Mouse (Mus musculus): ENCODE measurements around the gene Snd1. TPM values are rescaled to one million over a fixed set of nuclear protein-coding genes. Genes with fewer than 3 reads are reported as not detected.

Snd1 gene
- polyA plus RNA-seq, 1 experiment from 2014 or later: 79.3 TPM

GRCm38 (mm10) chr6:28850326-28850900 is 375.5 kb downstream of the Snd1 start:
- peaks cover 12% of the 10 kb centered on the region for H3K4me1 ChIP-seq (replicated peaks; ENCODE audit: insufficient read depth, low read length)
- H3K9ac ChIP-seq (ENCODE audit: low read depth, low read length): no peak overlapping the region
- no peak overlapping the region for H3K4me2 ChIP-seq (ENCODE audit: low read length)
- WGBS: 79% methylated on average over 9 of the region's 9 CpGs
- no peak for DNase-seq (ENCODE audit: low spot score)
- TF ChIP-seq CTCF (IDR thresholded peaks at IDR 0.05; ENCODE audit: low read depth): no peak
- no peak for ATAC-seq (replicated peaks; ENCODE audit: low FRiP score, low read depth)
- H3K36me3 ChIP-seq (ENCODE audit: insufficient read depth, low read length): no peaks in the 10 kb centered on the region
- H3K27ac ChIP-seq: no peak overlapping the region
- H3K9me3 ChIP-seq (replicated peaks; ENCODE audit: low read length): no peaks in the 10 kb centered on the region
- no peak overlapping the region for H3K4me3 ChIP-seq (replicated peaks; ENCODE audit: low read depth, low read length)
- H3K27me3 ChIP-seq (ENCODE audit: insufficient read depth, low read length): no peaks in the 10 kb centered on the region

- no peaks in the 10 kb centered on the region for H3K9me3 ChIP-seq (replicated peaks; ENCODE audit: low read length)
- H3K4me1 ChIP-seq (replicated peaks; ENCODE audit: insufficient read depth, low read length): peaks cover 19% of the 10 kb centered on the region
- H3K27ac ChIP-seq: no peak overlapping the region
- H3K27me3 ChIP-seq (ENCODE audit: insufficient read depth, low read length): no peaks in the 10 kb centered on the region
- no peak overlapping the region for H3K9ac ChIP-seq (ENCODE audit: low read depth, low read length)
- H3K4me2 ChIP-seq (ENCODE audit: low read length): no peak overlapping the region
- no peak overlapping the region for H3K4me3 ChIP-seq (replicated peaks; ENCODE audit: low read depth, low read length)
- no peak for TF ChIP-seq CTCF (IDR thresholded peaks at IDR 0.05; ENCODE audit: low read depth)
- no peaks in the 10 kb centered on the region for H3K36me3 ChIP-seq (ENCODE audit: insufficient read depth, low read length)
- 64% methylated on average over 7 of the region's 7 CpGs for WGBS
- ATAC-seq (replicated peaks; ENCODE audit: low FRiP score, low read depth) (no peak), DNase-seq (ENCODE audit: low spot score) (no peak)
These were observed 377.4 kb downstream of the Snd1 start for GRCm38 (mm10) chr6:28852342-28852741.

GRCm38 (mm10) chr6:28853164-28853563 is 378.2 kb downstream of the Snd1 start:
- peaks cover 12% of the 10 kb centered on the region for H3K4me1 ChIP-seq (replicated peaks; ENCODE audit: insufficient read depth, low read length)
- no peak for TF ChIP-seq CTCF (IDR thresholded peaks at IDR 0.05; ENCODE audit: low read depth)
- no peak for ATAC-seq (replicated peaks; ENCODE audit: low FRiP score, low read depth)
- no peaks in the 10 kb centered on the region for H3K9me3 ChIP-seq (replicated peaks; ENCODE audit: low read length)
- H3K9ac ChIP-seq (ENCODE audit: low read depth, low read length): no peak overlapping the region
- H3K36me3 ChIP-seq (ENCODE audit: insufficient read depth, low read length): no peaks in the 10 kb centered on the region
- H3K27ac ChIP-seq: no peak overlapping the region
- no peak for DNase-seq (ENCODE audit: low spot score)
- no peak overlapping the region for H3K4me2 ChIP-seq (ENCODE audit: low read length)
- 62% methylated on average over 3 of the region's 3 CpGs for WGBS
- H3K4me3 ChIP-seq (replicated peaks; ENCODE audit: low read depth, low read length): no peak overlapping the region
- no peaks in the 10 kb centered on the region for H3K27me3 ChIP-seq (ENCODE audit: insufficient read depth, low read length)

GRCm38 (mm10) chr6:28853654-28854053 is 378.7 kb downstream of the Snd1 start:
- H3K27me3 ChIP-seq (ENCODE audit: insufficient read depth, low read length): no peaks in the 10 kb centered on the region
- H3K4me2 ChIP-seq (ENCODE audit: low read length): no peak overlapping the region
- no peaks in the 10 kb centered on the region for H3K9me3 ChIP-seq (replicated peaks; ENCODE audit: low read length)
- no peak overlapping the region for H3K9ac ChIP-seq (ENCODE audit: low read depth, low read length)
- WGBS: 35% methylated on average over 2 of the region's 2 CpGs
- no peak for TF ChIP-seq CTCF (IDR thresholded peaks at IDR 0.05; ENCODE audit: low read depth)
- no peak overlapping the region for H3K4me3 ChIP-seq (replicated peaks; ENCODE audit: low read depth, low read length)
- DNase-seq (ENCODE audit: low spot score): no peak
- H3K4me1 ChIP-seq (replicated peaks; ENCODE audit: insufficient read depth, low read length): peaks cover 11% of the 10 kb centered on the region; the same call in 1 of the 2 replicates
- H3K36me3 ChIP-seq (ENCODE audit: insufficient read depth, low read length): no peaks in the 10 kb centered on the region
- H3K27ac ChIP-seq: no peak overlapping the region
- no peak for ATAC-seq (replicated peaks; ENCODE audit: low FRiP score, low read depth)

- Histone ChIP-seq H3K9ac (ENCODE audit: low read depth, low read length) (no peak overlapping the region), H3K27ac (no peak overlapping the region), H3K4me1 (replicated peaks; ENCODE audit: insufficient read depth, low read length) (peaks cover 11% of the 10 kb centered on the region; the same call in 1 of the 2 replicates), H3K4me2 (ENCODE audit: low read length) (no peak overlapping the region), H3K36me3 (ENCODE audit: insufficient read depth, low read length) (no peaks in the 10 kb centered on the region), H3K9me3 (replicated peaks; ENCODE audit: low read length) (no peaks in the 10 kb centered on the region), H3K27me3 (ENCODE audit: insufficient read depth, low read length) (no peaks in the 10 kb centered on the region), H3K4me3 (replicated peaks; ENCODE audit: low read depth, low read length) (no peak overlapping the region)
- DNase-seq (ENCODE audit: low spot score) (no peak), ATAC-seq (replicated peaks; ENCODE audit: low FRiP score, low read depth) (no peak)
- TF ChIP-seq CTCF (IDR thresholded peaks at IDR 0.05; ENCODE audit: low read depth): no peak
- 18% methylated on average over 8 of the region's 8 CpGs for WGBS
These were observed 379.7 kb downstream of the Snd1 start for GRCm38 (mm10) chr6:28854598-28854997.

GRCm38 (mm10) chr6:28855442-28855841 is 380.5 kb downstream of the Snd1 start:
- Histone ChIP-seq H3K4me3 (replicated peaks; ENCODE audit: low read depth, low read length) (no peak overlapping the region), H3K27me3 (ENCODE audit: insufficient read depth, low read length) (no peaks in the 10 kb centered on the region), H3K36me3 (ENCODE audit: insufficient read depth, low read length) (no peaks in the 10 kb centered on the region), H3K27ac (no peak overlapping the region), H3K4me2 (ENCODE audit: low read length) (no peak overlapping the region), H3K4me1 (replicated peaks; ENCODE audit: insufficient read depth, low read length) (peaks cover 11% of the 10 kb centered on the region; the same call in 1 of the 2 replicates), H3K9me3 (replicated peaks; ENCODE audit: low read length) (no peaks in the 10 kb centered on the region), H3K9ac (ENCODE audit: low read depth, low read length) (no peak overlapping the region)
- no peak for ATAC-seq (replicated peaks; ENCODE audit: low FRiP score, low read depth)
- no peak for DNase-seq (ENCODE audit: low spot score)
- TF ChIP-seq CTCF (IDR thresholded peaks at IDR 0.05; ENCODE audit: low read depth): no peak
- 25% methylated on average over 3 of the region's 3 CpGs for WGBS

GRCm38 (mm10) chr6:28856789-28857188 is 381.9 kb downstream of the Snd1 start:
- H3K4me3 ChIP-seq (replicated peaks; ENCODE audit: low read depth, low read length): no peak overlapping the region
- WGBS: 73% methylated on average over 4 of the region's 4 CpGs
- H3K4me2 ChIP-seq (ENCODE audit: low read length): no peak overlapping the region
- no peak overlapping the region for H3K9ac ChIP-seq (ENCODE audit: low read depth, low read length)
- TF ChIP-seq CTCF (IDR thresholded peaks at IDR 0.05; ENCODE audit: low read depth): no peak
- ATAC-seq (replicated peaks; ENCODE audit: low FRiP score, low read depth): no peak
- no peak overlapping the region for H3K27ac ChIP-seq
- no peaks in the 10 kb centered on the region for H3K9me3 ChIP-seq (replicated peaks; ENCODE audit: low read length)
- peaks cover 11% of the 10 kb centered on the region; the same call in 1 of the 2 replicates for H3K4me1 ChIP-seq (replicated peaks; ENCODE audit: insufficient read depth, low read length)
- no peaks in the 10 kb centered on the region for H3K36me3 ChIP-seq (ENCODE audit: insufficient read depth, low read length)
- no peak for DNase-seq (ENCODE audit: low spot score)
- no peaks in the 10 kb centered on the region for H3K27me3 ChIP-seq (ENCODE audit: insufficient read depth, low read length)

Data from kidney, postnatal 0 days (tissue).